Mouse (Mus musculus) erythroblast, embryonic 14.5 days (primary cell): ENCODE data around the gene Pde7b. TPM values are rescaled to one million over a fixed set of nuclear protein-coding genes. Genes with fewer than 3 reads are reported as not detected.

Source experiments
- H3K27me3 ChIP-seq: 2 replicates; pipeline ENCODE4 v1.6.1; 2012; ENCODE audit warnings: inconsistent platforms; ENCODE audit not compliant: control insufficient read depth
- H3K36me3 ChIP-seq: 2 replicates; pipeline ENCODE4 v1.6.1; 2012; ENCODE audit warnings: mild to moderate bottlenecking, inconsistent platforms; ENCODE audit not compliant: control insufficient read depth
- H3K4me1 ChIP-seq: 2 replicates; pipeline ENCODE4 v1.6.1; 2012; ENCODE audit warnings: inconsistent platforms; ENCODE audit not compliant: control insufficient read depth
- H3K4me3 ChIP-seq: replicated peaks from 2 replicates; pipeline ENCODE3; 2012; ENCODE audit warnings: moderate library complexity, mild to moderate bottlenecking, inconsistent platforms
- H3K9me3 ChIP-seq: 2 replicates; pipeline ENCODE4 v1.6.1; 2012; ENCODE audit warnings: low read length, inconsistent platforms, mixed read lengths; ENCODE audit not compliant: control insufficient read depth
- GATA1 ChIP-seq: IDR thresholded peaks from 2 replicates; pipeline ENCODE4 v1.6.1; 2012; ENCODE audit warnings: low read length, inconsistent platforms, mixed read lengths
- TAL1 ChIP-seq: IDR thresholded peaks from 3 replicates; pipeline ENCODE4 v1.6.1; 2012; ENCODE audit warnings: low read length, inconsistent platforms, mixed read lengths
- polyA plus RNA-seq: library from polyadenylated mRNA; stranded (reverse); fragments of >175 nt; gene quantifications from 2 replicates; pipeline ENCODE4 v1.2.3, GENCODE M21; 2012

The Pde7b gene
- polyA plus RNA-seq, 1 experiment: not detected

DNA sequence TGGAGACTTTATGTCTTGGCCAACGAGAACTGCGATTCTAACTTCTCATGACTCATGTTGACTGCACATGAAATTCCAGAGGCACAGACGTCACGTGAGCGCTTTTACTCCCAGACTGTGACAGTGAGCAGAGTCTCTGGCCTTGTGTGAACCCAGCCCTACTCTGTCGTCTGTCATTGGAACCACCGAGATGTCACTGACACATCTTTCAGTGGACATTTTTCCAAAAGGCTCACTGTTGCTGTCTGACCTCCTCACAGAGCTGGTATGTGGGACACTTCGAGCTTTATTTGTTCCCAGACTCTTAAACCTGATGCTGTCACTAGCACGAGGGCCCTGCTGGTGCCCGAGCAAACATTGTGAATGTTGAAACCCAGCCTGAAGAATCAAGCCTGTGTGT, 315.7 kb downstream of the Pde7b start:
- Histone ChIP-seq H3K9me3 (no peaks in the 10 kb centered on the region), H3K4me3 (no peak overlapping the region), H3K27me3 (no peaks in the 10 kb centered on the region), H3K36me3 (no peaks in the 10 kb centered on the region), H3K4me1 (no peaks in the 10 kb centered on the region)
- TF ChIP-seq GATA1: no peak
- TF ChIP-seq TAL1: no peak

GRCm38 (mm10) chr10:20408336-20408735, 316.5 kb downstream of the Pde7b start:
- TF ChIP-seq GATA1 (no peak), TAL1 (no peak)

DNA sequence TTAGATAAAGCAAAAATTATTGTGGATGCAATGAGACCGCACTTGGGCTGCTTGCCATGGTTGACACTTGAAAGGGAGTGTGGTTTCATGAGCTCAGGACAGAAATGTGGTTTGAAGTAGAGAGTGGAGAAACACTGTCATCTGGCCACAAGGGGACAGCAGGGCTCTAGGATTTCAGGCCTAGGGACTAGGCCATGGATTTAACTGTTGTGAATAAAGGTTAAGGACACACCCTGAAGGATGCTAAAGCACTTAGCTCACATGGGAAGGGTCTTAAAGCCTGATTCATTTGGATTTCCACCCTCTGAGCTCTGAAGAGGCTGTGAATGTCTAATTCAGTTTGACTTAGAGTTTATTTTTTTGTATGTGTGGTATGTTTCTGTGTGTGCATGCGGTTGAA, 319.4 kb downstream of the Pde7b start:
- Histone ChIP-seq H3K4me1 (no peaks in the 10 kb centered on the region), H3K9me3 (no peaks in the 10 kb centered on the region), H3K27me3 (no peaks in the 10 kb centered on the region), H3K4me3 (no peak overlapping the region), H3K36me3 (no peaks in the 10 kb centered on the region)
- TF ChIP-seq GATA1 (no peak), TAL1 (no peak)

More at GRCm38 (mm10) chr10:20408336-20408735, 316.5 kb downstream of the Pde7b start:
- Histone ChIP-seq H3K4me3 (no peak overlapping the region), H3K27me3 (no peaks in the 10 kb centered on the region), H3K4me1 (no peaks in the 10 kb centered on the region), H3K36me3 (no peaks in the 10 kb centered on the region), H3K9me3 (no peaks in the 10 kb centered on the region)

GRCm38 (mm10) chr10:20402941-20403340, 321.9 kb downstream of the Pde7b start:
- no peak overlapping the region for H3K4me3 ChIP-seq
- no peaks in the 10 kb centered on the region for H3K27me3 ChIP-seq
- H3K4me1 ChIP-seq: no peaks in the 10 kb centered on the region
- TF ChIP-seq TAL1: no peak
- H3K36me3 ChIP-seq: no peaks in the 10 kb centered on the region
- H3K9me3 ChIP-seq: no peaks in the 10 kb centered on the region

GRCm38 (mm10) chr10:20400406-20400805, 324.5 kb downstream of the Pde7b start:
- no peaks in the 10 kb centered on the region for H3K4me1 ChIP-seq
- H3K27me3 ChIP-seq: no peaks in the 10 kb centered on the region
- no peaks in the 10 kb centered on the region for H3K36me3 ChIP-seq
- H3K9me3 ChIP-seq: no peaks in the 10 kb centered on the region
- H3K4me3 ChIP-seq: no peak overlapping the region
- no peak for TF ChIP-seq GATA1
- TF ChIP-seq TAL1: no peak

GRCm38 (mm10) chr10:20398641-20399390, 326.1 kb downstream of the Pde7b start:
- Histone ChIP-seq H3K27me3 (no peaks in the 10 kb centered on the region), H3K4me1 (no peaks in the 10 kb centered on the region), H3K4me3 (no peak overlapping the region), H3K9me3 (no peaks in the 10 kb centered on the region), H3K36me3 (no peaks in the 10 kb centered on the region)
- TF ChIP-seq GATA1: no peak
- no peak for TF ChIP-seq TAL1

DNA sequence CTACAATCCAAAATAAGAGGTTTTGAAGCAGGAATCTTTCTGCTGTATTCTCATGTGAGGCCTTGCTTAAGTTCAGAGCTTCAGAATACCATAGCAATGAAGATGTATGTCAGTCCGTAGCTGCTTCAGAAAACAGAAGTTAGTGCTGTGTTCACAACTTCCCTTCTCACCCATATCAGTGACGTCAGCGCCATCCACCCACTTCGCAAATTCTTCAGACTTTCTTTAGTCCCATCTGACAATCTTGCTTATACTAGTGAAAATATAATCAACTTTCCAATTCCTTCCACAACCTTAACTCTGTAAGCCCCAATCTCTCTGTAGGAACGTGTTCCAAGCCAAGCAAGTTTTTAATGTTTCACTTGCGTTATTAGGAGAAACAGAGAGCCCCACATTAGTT, 326.7 kb downstream of the Pde7b start:
- Histone ChIP-seq H3K36me3 (no peaks in the 10 kb centered on the region), H3K27me3 (no peaks in the 10 kb centered on the region), H3K4me1 (no peaks in the 10 kb centered on the region), H3K9me3 (no peaks in the 10 kb centered on the region), H3K4me3 (no peak overlapping the region)
- TF ChIP-seq TAL1: no peak
- no peak for TF ChIP-seq GATA1

GRCm38 (mm10) chr10:20395778-20396177, 329.1 kb downstream of the Pde7b start:
- no peaks in the 10 kb centered on the region for H3K4me1 ChIP-seq
- H3K4me3 ChIP-seq: no peak overlapping the region
- H3K27me3 ChIP-seq: no peaks in the 10 kb centered on the region
- H3K9me3 ChIP-seq: no peaks in the 10 kb centered on the region
- no peaks in the 10 kb centered on the region for H3K36me3 ChIP-seq
- no peak for TF ChIP-seq TAL1
- no peak for TF ChIP-seq GATA1

- Histone ChIP-seq H3K4me1 (no peaks in the 10 kb centered on the region), H3K9me3 (no peaks in the 10 kb centered on the region), H3K27me3 (no peaks in the 10 kb centered on the region), H3K4me3 (no peak overlapping the region), H3K36me3 (no peaks in the 10 kb centered on the region)
- no peak for TF ChIP-seq TAL1
- TF ChIP-seq GATA1: no peak
These were observed 330.1 kb downstream of the Pde7b start for GRCm38 (mm10) chr10:20394815-20395214.

GRCm38 (mm10) chr10:20390568-20390967, 334.3 kb downstream of the Pde7b start:
- no peak for TF ChIP-seq GATA1
- no peak for TF ChIP-seq TAL1
- Histone ChIP-seq H3K4me3 (no peak overlapping the region), H3K9me3 (no peaks in the 10 kb centered on the region)

More at GRCm38 (mm10) chr10:20390568-20390967, 334.3 kb downstream of the Pde7b start:
- Histone ChIP-seq H3K36me3 (no peaks in the 10 kb centered on the region), H3K27me3 (no peaks in the 10 kb centered on the region), H3K4me1 (no peaks in the 10 kb centered on the region)
